Mouse (Mus musculus): ENCODE data around the gene Fam234b.

Fam234b gene

GRCm38 (mm10) chr6:135273066-135273465, 75.3 kb downstream of the Fam234b start:
- DNase-seq: no peak

- no peak for DNase-seq
Measured at GRCm38 (mm10) chr6:135275231-135275630, 77.5 kb downstream of the Fam234b start.

GRCm38 (mm10) chr6:135276474-135277295, 78.9 kb downstream of the Fam234b start:
- no peak for DNase-seq

GRCm38 (mm10) chr6:135278302-135278701, 80.5 kb downstream of the Fam234b start:
- DNase-seq: no peak

GRCm38 (mm10) chr6:135279286-135279685, 81.5 kb downstream of the Fam234b start:
- DNase-seq: no peak

GRCm38 (mm10) chr6:135279856-135280255, 82.1 kb downstream of the Fam234b start:
- DNase-seq: no peak

- peak; percentile 61 to 71 for DNase-seq
Measured at GRCm38 (mm10) chr6:135292391-135292790, 94.6 kb downstream of the Fam234b start.

GRCm38 (mm10) chr6:135294150-135294549, 96.4 kb downstream of the Fam234b start:
- no peak for DNase-seq

Measured in lung, adult 18-20 months (tissue).